Comparison of ENCODE assay signal across 9 mouse cellular contexts in genomic region chr8:108790559-108791293, GRCm38 (mm10).
A peak's percentile ranks its signal among the peaks of the same experiment; 100 is the strongest.
DNase-seq lines count a peak whose midpoint lies in the region; TF ChIP-seq lines count a peak whose summit lies in the region.
"Had no signal": no experiment of that assay in that cellular context is flagged by ENCODE, and none has a peak within 500 bp of the region (broad histone marks: within the 10 kb centered on the region; RNA-seq: fewer than 3 reads in every experiment).

No protein-coding gene starts in this region.

- no peak overlapping the region for H3K4me3 ChIP-seq in testis, adult 2 months (ENCODE audit: control insufficient read depth, low read depth, low read length)

- TF ChIP-seq POLR2A in testis, adult 2 months (IDR thresholded peaks at IDR 0.05; ENCODE audit: control insufficient read depth, low read depth, low read length), result no peak

- no peaks in the 10 kb centered on the region for H3K36me3 ChIP-seq in testis, adult 2 months (ENCODE audit: control insufficient read depth, insufficient read depth, low read length)

- no peak for DNase-seq in testis, postnatal 14 days (ENCODE audit: low spot score)
- peak; percentile 91 to 92 for DNase-seq in cerebellum, postnatal 14 days
- DNase-seq in gastrocnemius, postnatal 25 days, result peak; percentile 49
- DNase-seq in layer of hippocampus, adult 9-10 months (ENCODE audit: low spot score), result peak; percentile 57
- DNase-seq in lung, postnatal 14 days, result peak; percentile 70
- no peak for DNase-seq in T-cell, adult 2 months (ENCODE audit: low spot score)
- DNase-seq in urinary bladder, adult 2 months (ENCODE audit: low spot score), result no peak

- peak; percentile 35; the same call in 1 of the 2 replicates for TF ChIP-seq CTCF in testis, adult 2 months (IDR thresholded peaks at IDR 0.05; ENCODE audit: control insufficient read depth, insufficient read depth, insufficient replicate concordance, low read depth, low read length)

- H3K27me3 ChIP-seq in testis, adult 2 months (ENCODE audit: control insufficient read depth, insufficient read depth, low read length), result no peaks in the 10 kb centered on the region; the same call in 1 of the 2 replicates

- no peak overlapping the region for H3K27ac ChIP-seq in testis, adult 2 months (ENCODE audit: control insufficient read depth, insufficient read depth, low read depth, low read length)
- H3K27ac ChIP-seq: macrophage had no signal

- peaks cover 12% of the 10 kb centered on the region; the same call in 1 of the 2 replicates for H3K4me1 ChIP-seq in testis, adult 2 months (ENCODE audit: control insufficient read depth, insufficient read depth, low read length)

Comparison
In these comparisons a context has a peak if more than half of its experiments do, and no peak if none do; other contexts are left out.
1. DNase-seq: peak in cerebellum, postnatal 14 days (2 of 2), gastrocnemius, postnatal 25 days (single experiment), layer of hippocampus, adult 9-10 months (single experiment) and lung, postnatal 14 days (single experiment); none in testis, postnatal 14 days (single experiment), T-cell, adult 2 months (single experiment) and urinary bladder, adult 2 months (single experiment).